Mouse (Mus musculus): ENCODE data around the gene Tead1. TPM values are rescaled to one million over a fixed set of nuclear protein-coding genes. Genes with fewer than 3 reads are reported as not detected.
A peak's percentile ranks its signal among the peaks of the same experiment; 100 is the strongest.

The Tead1 gene
- polyA plus RNA-seq, 1 experiment from 2014 or later: 13.9 TPM

DNA sequence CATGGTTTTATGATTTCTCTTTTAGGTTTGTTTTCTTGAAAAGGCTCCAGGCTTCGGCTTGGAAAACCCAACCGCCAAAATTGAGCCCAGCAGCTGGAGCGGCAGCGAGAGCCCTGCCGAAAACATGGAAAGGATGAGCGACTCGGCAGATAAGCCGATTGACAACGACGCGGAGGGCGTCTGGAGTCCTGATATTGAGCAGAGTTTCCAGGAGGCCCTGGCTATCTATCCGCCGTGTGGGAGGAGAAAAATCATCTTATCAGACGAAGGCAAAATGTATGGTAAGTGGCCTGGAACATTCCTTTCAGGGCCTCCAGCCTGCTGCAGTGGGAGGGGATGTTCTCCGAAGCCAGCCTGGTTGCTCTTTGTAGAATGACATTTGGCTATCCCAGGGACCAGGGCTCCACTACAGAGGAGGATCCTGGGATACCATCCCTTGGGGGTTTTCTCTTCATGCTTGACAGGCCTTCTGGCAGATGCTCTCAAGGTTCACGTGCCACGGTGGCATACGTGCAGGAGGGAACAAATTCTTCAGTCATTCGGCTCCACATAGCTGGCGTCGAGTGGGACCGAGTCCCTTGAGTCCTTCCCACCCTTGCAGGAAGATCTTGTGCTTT is 80.3 kb downstream of the Tead1 start:
- no peak for ATAC-seq (ENCODE audit: low read depth)

DNA sequence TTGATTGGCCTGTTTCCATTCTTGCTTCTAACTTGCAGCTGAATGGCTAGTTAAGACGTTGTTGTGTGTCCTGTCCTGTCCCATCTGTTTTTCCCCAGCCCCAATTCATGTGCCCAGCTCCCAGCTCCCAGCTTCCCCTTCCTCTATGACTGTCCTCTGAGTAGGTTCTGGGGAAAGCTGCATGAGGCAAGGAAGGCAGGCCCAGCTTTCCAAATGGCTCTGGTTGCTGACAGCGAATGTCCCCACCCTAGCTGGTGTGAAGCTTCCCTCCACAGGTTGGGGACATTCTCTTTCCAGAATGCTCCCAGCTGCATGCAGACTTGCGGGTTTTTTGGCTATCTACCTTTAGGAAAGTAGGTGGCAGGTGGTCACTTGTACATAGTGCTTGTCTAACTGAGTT is 81.2 kb downstream of the Tead1 start:
- no peak overlapping the region for H3K4me3 ChIP-seq (ENCODE audit: low read depth, low read length)
- H3K9me3 ChIP-seq (ENCODE audit: control insufficient read depth, low read length): no peaks in the 10 kb centered on the region
- H3K4me2 ChIP-seq (ENCODE audit: low read depth, low read length): no peak overlapping the region
- no peak overlapping the region for H3K9ac ChIP-seq (replicated peaks; ENCODE audit: low read depth, low read length)
- H3K27ac ChIP-seq (ENCODE audit: low read depth, low read length): peak overlapping the region; percentile 44; the same call in 1 of the 2 replicates
- H3K27me3 ChIP-seq (ENCODE audit: control insufficient read depth, insufficient read depth, low read length): no peaks in the 10 kb centered on the region
- peaks cover 31% of the 10 kb centered on the region for H3K4me1 ChIP-seq (ENCODE audit: control insufficient read depth, insufficient read depth, low read length)
- 63% methylated on average over 3 of the region's 3 CpGs for WGBS
- no peak for ATAC-seq (ENCODE audit: low read depth)
- H3K36me3 ChIP-seq (ENCODE audit: control insufficient read depth, insufficient read depth, low read length): no peaks in the 10 kb centered on the region

More for the DNA sequence above, 80.3 kb downstream of the Tead1 start:
- WGBS: 76% methylated on average over 23 of the region's 23 CpGs
- H3K4me3 ChIP-seq (ENCODE audit: low read depth, low read length): no peak overlapping the region
- H3K4me1 ChIP-seq (ENCODE audit: control insufficient read depth, insufficient read depth, low read length): peaks cover 31% of the 10 kb centered on the region
- no peaks in the 10 kb centered on the region for H3K9me3 ChIP-seq (ENCODE audit: control insufficient read depth, low read length)
- H3K27me3 ChIP-seq (ENCODE audit: control insufficient read depth, insufficient read depth, low read length): no peaks in the 10 kb centered on the region
- H3K9ac ChIP-seq (replicated peaks; ENCODE audit: low read depth, low read length): no peak overlapping the region
- H3K27ac ChIP-seq (ENCODE audit: low read depth, low read length): no peak overlapping the region
- H3K36me3 ChIP-seq (ENCODE audit: control insufficient read depth, insufficient read depth, low read length): no peaks in the 10 kb centered on the region
- H3K4me2 ChIP-seq (ENCODE audit: low read depth, low read length): no peak overlapping the region

DNA sequence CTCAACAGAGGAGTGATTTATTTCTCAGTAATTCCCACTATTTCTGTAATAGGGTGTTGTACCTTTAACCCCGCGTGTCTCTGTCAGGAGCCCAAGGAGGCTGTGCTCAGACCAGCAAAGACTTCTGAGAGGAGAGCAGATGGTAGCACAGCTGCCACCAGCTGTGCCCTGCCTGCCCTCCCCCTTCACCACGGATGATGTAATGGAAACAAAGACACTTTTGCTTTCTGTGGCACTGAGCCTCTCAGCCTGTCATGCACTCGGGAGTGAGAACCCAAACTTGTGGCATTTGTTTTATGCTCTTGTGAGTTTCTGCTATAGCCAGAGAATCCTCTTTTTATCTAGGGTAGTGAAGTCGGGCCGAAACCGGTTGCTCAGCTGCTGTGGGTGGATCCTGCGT is 81.7 kb downstream of the Tead1 start:
- H3K9ac ChIP-seq (replicated peaks; ENCODE audit: low read depth, low read length): no peak overlapping the region
- ATAC-seq (ENCODE audit: low read depth): peak; percentile 75; the same call in 1 of the 2 replicates
- H3K27me3 ChIP-seq (ENCODE audit: control insufficient read depth, insufficient read depth, low read length): no peaks in the 10 kb centered on the region
- peak overlapping the region; percentile 55 for H3K27ac ChIP-seq (ENCODE audit: low read depth, low read length)
- peaks cover 31% of the 10 kb centered on the region for H3K4me1 ChIP-seq (ENCODE audit: control insufficient read depth, insufficient read depth, low read length)
- no peaks in the 10 kb centered on the region for H3K9me3 ChIP-seq (ENCODE audit: control insufficient read depth, low read length)
- 18% methylated on average over 8 of the region's 8 CpGs for WGBS
- H3K36me3 ChIP-seq (ENCODE audit: control insufficient read depth, insufficient read depth, low read length): no peaks in the 10 kb centered on the region
- no peak overlapping the region for H3K4me3 ChIP-seq (ENCODE audit: low read depth, low read length)
- H3K4me2 ChIP-seq (ENCODE audit: low read depth, low read length): no peak overlapping the region; the same call in 1 of the 2 replicates

DNA sequence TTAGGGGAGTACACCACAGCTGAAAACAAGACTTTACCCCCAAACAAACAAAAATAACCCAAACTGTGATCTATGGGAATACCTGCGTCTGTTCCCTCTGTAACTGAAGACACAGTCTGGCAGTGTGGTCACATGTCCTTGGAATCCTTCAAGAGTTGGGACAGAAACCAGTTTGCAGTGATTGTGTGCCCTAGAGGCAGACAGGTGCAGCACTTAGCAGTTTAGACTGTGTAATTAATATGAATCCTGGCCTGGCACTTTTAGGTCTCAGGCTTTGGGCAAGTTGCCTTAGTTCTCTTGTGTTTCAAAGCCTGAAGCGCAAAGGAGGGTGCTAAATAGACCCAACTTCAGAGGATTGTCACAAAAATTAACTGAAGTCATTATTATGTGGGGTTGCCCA is 83.8 kb downstream of the Tead1 start:
- no peaks in the 10 kb centered on the region for H3K36me3 ChIP-seq (ENCODE audit: control insufficient read depth, insufficient read depth, low read length)
- H3K4me1 ChIP-seq (ENCODE audit: control insufficient read depth, insufficient read depth, low read length): peaks cover 31% of the 10 kb centered on the region
- H3K27me3 ChIP-seq (ENCODE audit: control insufficient read depth, insufficient read depth, low read length): no peaks in the 10 kb centered on the region
- no peak overlapping the region for H3K4me3 ChIP-seq (ENCODE audit: low read depth, low read length)
- H3K27ac ChIP-seq (ENCODE audit: low read depth, low read length): peak overlapping the region; percentile 10; the same call in 1 of the 2 replicates
- WGBS: 54% methylated on average over 2 of the region's 2 CpGs
- no peak for ATAC-seq (ENCODE audit: low read depth)
- H3K9me3 ChIP-seq (ENCODE audit: control insufficient read depth, low read length): no peaks in the 10 kb centered on the region
- no peak overlapping the region for H3K4me2 ChIP-seq (ENCODE audit: low read depth, low read length)
- no peak overlapping the region for H3K9ac ChIP-seq (replicated peaks; ENCODE audit: low read depth, low read length)

DNA sequence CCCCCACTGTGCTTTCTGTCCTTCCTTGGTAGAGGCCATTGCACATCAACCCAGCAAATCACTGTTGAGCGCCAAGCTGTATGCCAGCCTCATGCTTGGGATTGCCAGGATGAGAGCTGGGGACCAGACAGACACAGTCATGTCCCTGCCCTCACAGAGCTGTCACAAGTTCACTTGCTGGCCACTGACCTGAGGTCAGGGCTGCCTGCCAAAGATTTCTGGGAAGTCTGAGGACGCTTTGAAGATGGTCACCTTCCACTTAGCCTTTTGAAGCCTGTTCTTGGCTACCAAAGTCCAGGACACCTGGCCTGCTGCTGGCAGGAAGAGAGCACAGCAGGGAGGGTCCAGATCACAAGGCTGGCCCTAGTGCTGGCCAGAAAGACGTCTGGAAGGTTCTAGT is 84.4 kb downstream of the Tead1 start:
- Histone ChIP-seq H3K4me1 (ENCODE audit: control insufficient read depth, insufficient read depth, low read length) (peaks cover 31% of the 10 kb centered on the region), H3K36me3 (ENCODE audit: control insufficient read depth, insufficient read depth, low read length) (no peaks in the 10 kb centered on the region), H3K4me3 (ENCODE audit: low read depth, low read length) (no peak overlapping the region), H3K27me3 (ENCODE audit: control insufficient read depth, insufficient read depth, low read length) (no peaks in the 10 kb centered on the region), H3K27ac (ENCODE audit: low read depth, low read length) (no peak overlapping the region), H3K4me2 (ENCODE audit: low read depth, low read length) (no peak overlapping the region), H3K9ac (replicated peaks; ENCODE audit: low read depth, low read length) (no peak overlapping the region), H3K9me3 (ENCODE audit: control insufficient read depth, low read length) (no peaks in the 10 kb centered on the region)
- WGBS: 70% methylated on average over 3 of the region's 3 CpGs
- ATAC-seq (ENCODE audit: low read depth): no peak

DNA sequence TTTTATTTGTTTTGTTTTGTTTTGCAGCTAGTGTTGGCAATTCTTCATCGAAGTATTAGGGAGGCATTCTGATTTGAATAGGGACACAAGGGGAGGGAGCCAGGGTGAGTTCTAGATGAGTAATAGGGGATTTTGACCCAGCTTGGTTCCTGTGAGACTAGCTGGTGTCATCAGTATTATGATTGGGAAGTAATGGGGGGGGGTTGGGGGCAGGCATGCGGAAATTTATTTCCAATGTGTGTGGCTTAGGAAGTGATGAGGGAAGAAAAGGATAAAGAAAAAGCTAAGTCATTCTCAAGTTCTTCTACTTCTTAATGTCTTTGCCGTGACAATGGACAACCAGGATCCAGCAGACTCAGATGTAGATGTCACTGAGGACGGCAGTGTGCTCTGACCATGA is 85.8 kb downstream of the Tead1 start:
- no peaks in the 10 kb centered on the region for H3K27me3 ChIP-seq (ENCODE audit: control insufficient read depth, insufficient read depth, low read length)
- ATAC-seq (ENCODE audit: low read depth): no peak
- no peaks in the 10 kb centered on the region for H3K9me3 ChIP-seq (ENCODE audit: control insufficient read depth, low read length)
- no peak overlapping the region for H3K9ac ChIP-seq (replicated peaks; ENCODE audit: low read depth, low read length)
- no peak overlapping the region for H3K4me3 ChIP-seq (ENCODE audit: low read depth, low read length)
- H3K27ac ChIP-seq (ENCODE audit: low read depth, low read length): no peak overlapping the region
- no peak overlapping the region for H3K4me2 ChIP-seq (ENCODE audit: low read depth, low read length)
- H3K4me1 ChIP-seq (ENCODE audit: control insufficient read depth, insufficient read depth, low read length): peaks cover 31% of the 10 kb centered on the region
- WGBS: 82% methylated on average over 4 of the region's 4 CpGs
- H3K36me3 ChIP-seq (ENCODE audit: control insufficient read depth, insufficient read depth, low read length): no peaks in the 10 kb centered on the region

DNA sequence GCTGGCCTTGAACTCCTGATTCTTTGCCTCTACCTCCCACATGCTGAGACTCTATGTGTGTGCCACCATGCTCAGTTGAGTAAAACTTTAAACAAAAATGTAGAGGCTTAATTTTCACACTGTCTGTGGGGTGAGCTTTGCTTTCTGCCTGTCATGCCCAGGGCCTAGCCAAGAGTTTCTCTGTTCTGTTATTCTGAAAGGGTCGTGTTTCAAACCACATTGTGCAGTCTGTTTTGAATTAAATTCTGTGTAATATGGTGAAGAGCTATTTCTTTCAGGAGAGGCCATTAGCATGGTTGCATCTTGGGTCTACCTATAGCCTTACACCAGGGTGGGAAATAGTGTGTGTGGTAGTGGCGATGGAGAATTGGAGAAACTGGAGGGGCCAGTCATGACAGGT is 90.7 kb downstream of the Tead1 start:
- ATAC-seq (ENCODE audit: low read depth): no peak

DNA sequence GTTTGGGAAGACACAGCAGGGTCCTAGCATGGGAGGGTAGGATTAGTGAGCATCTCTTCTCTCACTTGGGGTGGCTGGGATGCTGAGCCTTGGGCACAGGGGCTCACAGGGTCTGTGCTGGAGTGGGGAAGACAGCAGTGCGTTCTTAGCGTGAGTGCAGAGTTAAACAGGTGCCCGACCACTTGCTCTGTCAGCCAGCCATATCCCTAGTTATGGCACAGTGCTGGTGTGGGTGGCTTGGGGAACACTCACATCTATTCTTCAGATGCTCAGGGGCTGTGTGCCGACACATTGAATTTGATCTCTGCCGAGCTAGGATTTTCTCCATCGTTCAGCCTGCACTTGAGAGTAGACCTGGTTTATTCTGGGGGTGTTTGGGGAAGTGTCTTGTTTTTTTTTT is 92.3 kb downstream of the Tead1 start:
- Histone ChIP-seq H3K9ac (replicated peaks; ENCODE audit: low read depth, low read length) (no peak overlapping the region), H3K4me1 (ENCODE audit: control insufficient read depth, insufficient read depth, low read length) (peaks cover 4% of the 10 kb centered on the region; the same call in 1 of the 2 replicates), H3K36me3 (ENCODE audit: control insufficient read depth, insufficient read depth, low read length) (no peaks in the 10 kb centered on the region), H3K27ac (ENCODE audit: low read depth, low read length) (no peak overlapping the region), H3K4me2 (ENCODE audit: low read depth, low read length) (no peak overlapping the region), H3K27me3 (ENCODE audit: control insufficient read depth, insufficient read depth, low read length) (no peaks in the 10 kb centered on the region), H3K4me3 (ENCODE audit: low read depth, low read length) (no peak overlapping the region), H3K9me3 (ENCODE audit: control insufficient read depth, low read length) (no peaks in the 10 kb centered on the region)
- no peak for ATAC-seq (ENCODE audit: low read depth)
- WGBS: 79% methylated on average over 6 of the region's 6 CpGs

More for the DNA sequence above, 90.7 kb downstream of the Tead1 start:
- Histone ChIP-seq H3K4me2 (ENCODE audit: low read depth, low read length) (no peak overlapping the region), H3K9ac (replicated peaks; ENCODE audit: low read depth, low read length) (no peak overlapping the region), H3K27ac (ENCODE audit: low read depth, low read length) (no peak overlapping the region), H3K4me1 (ENCODE audit: control insufficient read depth, insufficient read depth, low read length) (no peaks in the 10 kb centered on the region), H3K27me3 (ENCODE audit: control insufficient read depth, insufficient read depth, low read length) (no peaks in the 10 kb centered on the region), H3K9me3 (ENCODE audit: control insufficient read depth, low read length) (no peaks in the 10 kb centered on the region), H3K4me3 (ENCODE audit: low read depth, low read length) (no peak overlapping the region), H3K36me3 (ENCODE audit: control insufficient read depth, insufficient read depth, low read length) (no peaks in the 10 kb centered on the region)
- whole genome bisulfite sequencing: 92% methylated on average over 2 of the region's 2 CpGs

DNA sequence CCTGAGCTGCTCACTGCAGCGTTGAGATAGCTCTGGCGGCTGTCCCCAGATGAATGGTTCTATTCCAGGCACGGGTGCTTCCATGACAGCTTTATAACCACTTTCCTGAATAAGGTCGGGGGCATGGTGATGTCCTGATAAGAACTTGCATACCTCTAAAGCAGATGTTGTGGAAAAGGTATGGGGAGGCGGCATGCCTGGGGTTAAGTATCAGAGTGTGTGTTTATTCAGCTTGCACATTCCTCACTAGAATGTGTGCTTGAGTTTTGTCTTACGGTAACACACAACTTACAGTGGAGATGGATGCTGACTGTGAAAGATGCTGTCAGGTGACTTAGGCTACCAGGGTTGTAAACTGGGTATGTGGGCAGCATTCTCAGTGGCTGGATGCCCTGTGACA is 93.7 kb downstream of the Tead1 start:
- 43% methylated on average over 6 of the region's 6 CpGs for WGBS
- Histone ChIP-seq H3K4me3 (ENCODE audit: low read depth, low read length) (no peak overlapping the region), H3K9ac (replicated peaks; ENCODE audit: low read depth, low read length) (no peak overlapping the region), H3K4me2 (ENCODE audit: low read depth, low read length) (no peak overlapping the region), H3K4me1 (ENCODE audit: control insufficient read depth, insufficient read depth, low read length) (peaks cover 4% of the 10 kb centered on the region; the same call in 1 of the 2 replicates), H3K9me3 (ENCODE audit: control insufficient read depth, low read length) (no peaks in the 10 kb centered on the region), H3K27ac (ENCODE audit: low read depth, low read length) (no peak overlapping the region), H3K36me3 (ENCODE audit: control insufficient read depth, insufficient read depth, low read length) (no peaks in the 10 kb centered on the region), H3K27me3 (ENCODE audit: control insufficient read depth, insufficient read depth, low read length) (no peaks in the 10 kb centered on the region)
- no peak for ATAC-seq (ENCODE audit: low read depth)

Data from neural tube, embryonic 14.5 days (tissue).